Mouse (Mus musculus): Measurements from ENCODE around the gene Micu1. TPM values are rescaled to one million over a fixed set of nuclear protein-coding genes. Genes with fewer than 3 reads are reported as not detected.

Micu1 gene
- polyA plus RNA-seq (2014; fragmentation: Nextera tagmentation; extraction: Ambion mirVana) = 39.0 and 42.5 TPM in 2 replicates

DNA sequence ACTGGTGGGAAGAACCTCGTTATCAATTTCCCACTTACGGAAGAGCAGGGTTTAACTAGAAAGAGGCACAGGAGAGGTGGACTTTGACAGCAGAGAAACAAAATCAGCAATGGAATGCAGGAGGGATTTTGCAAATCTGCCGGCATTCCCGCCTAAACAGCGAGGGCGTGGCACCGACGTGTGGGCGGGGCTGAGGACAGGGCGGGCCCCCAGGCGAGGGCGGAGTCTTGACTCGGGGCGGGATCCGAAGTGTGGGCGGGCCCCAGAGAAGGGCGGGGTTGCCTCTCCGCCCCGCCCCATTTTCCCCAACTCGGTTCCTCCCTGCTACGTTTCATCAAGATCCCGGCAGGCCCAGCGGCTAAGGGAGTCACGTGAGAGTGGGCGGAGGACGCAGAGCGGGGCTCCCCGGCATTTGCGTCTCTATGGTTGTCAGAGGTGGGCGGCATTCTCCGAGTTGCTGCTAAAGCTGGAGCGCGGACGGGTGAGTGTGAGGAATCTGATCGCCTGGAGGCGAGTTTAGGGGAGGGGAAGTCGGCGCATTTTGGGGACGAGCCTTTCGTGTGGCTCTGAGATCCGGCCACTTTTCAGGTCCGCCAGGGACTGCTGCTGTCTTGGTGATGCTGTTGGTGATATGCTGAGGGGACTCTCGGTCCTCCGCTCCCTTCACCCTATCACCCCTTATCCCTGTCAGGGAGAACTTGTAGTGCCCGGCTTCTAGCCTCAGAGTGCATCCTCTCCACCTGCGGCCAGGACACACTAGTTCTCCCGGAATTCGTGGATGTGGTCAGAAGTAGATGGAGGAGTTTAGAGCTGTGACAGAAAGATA is at the start of gene Micu1:
Micu1 (plus strand) TSS at position 271 of the 826 bp plus-strand sequence.
- Histone ChIP-seq H3K4me3 (ENCODE audit: control insufficient read depth in 1 of 2, insufficient read depth in 1 of 2, low read depth in 1 of 2, low read length in 2 of 2) (peak within 1 kb of the TSS; percentile 60 to 81), H3K27ac (replicated peaks in 1 of 2; ENCODE audit: control insufficient read depth in 1 of 2, insufficient read depth in 1 of 2, low read depth in 2 of 2, low read length in 2 of 2) (peak within 1 kb of the TSS; percentile 58 to 69), H3K36me3 (ENCODE audit: control insufficient read depth, insufficient read depth, low read length) (no peaks in the 10 kb centered on the region), H3K9ac (ENCODE audit: low read length) (peak within 1 kb of the TSS; percentile 77), H3K4me1 (ENCODE audit: control insufficient read depth in 2 of 2, insufficient read depth in 2 of 2, low read length in 2 of 2) (peaks cover 2 to 6% of the 10 kb centered on the region in 2 experiments; a peak in 3 of 4 replicates), H3K9me3 (ENCODE audit: control insufficient read depth, low read length) (no peaks in the 10 kb centered on the region), H3K4me2 (ENCODE audit: low read length) (peak within 1 kb of the TSS; percentile 82), H3K27me3 (ENCODE audit: control insufficient read depth, insufficient read depth, low read length) (no peaks in the 10 kb centered on the region)
- WGBS = under 1% methylated on average over 45 of the region's 48 CpGs
- ATAC-seq (ENCODE audit: insufficient number of reproducible peaks, insufficient read depth, low FRiP score, low read depth) = peak; percentile 97

DNA sequence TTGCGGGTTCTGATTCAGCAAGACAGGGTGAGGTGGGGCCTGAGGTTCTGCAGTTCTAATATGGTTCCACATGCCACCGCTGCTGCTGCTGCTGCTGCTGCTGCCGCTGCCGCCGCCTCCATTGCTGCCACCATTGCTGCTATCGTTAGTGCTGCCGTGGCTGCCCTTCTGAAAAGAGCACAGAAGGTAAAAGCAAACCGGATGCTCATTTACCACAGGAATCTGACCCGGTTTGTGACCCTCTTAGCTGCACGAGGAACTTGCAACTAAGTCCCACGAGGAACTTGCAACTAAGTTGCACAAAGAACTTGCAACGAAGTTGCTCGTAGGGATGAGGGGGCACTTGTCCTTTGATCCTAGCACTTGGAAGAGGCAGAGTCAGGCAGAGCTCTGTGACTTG is 45.5 kb upstream of the Micu1 start:
- 80% methylated on average over 13 of the region's 13 CpGs for WGBS
- ATAC-seq (ENCODE audit: insufficient number of reproducible peaks, insufficient read depth, low FRiP score, low read depth) = no peak
- no peaks in the 10 kb centered on the region for H3K36me3 ChIP-seq (ENCODE audit: control insufficient read depth, insufficient read depth, low read length)

DNA sequence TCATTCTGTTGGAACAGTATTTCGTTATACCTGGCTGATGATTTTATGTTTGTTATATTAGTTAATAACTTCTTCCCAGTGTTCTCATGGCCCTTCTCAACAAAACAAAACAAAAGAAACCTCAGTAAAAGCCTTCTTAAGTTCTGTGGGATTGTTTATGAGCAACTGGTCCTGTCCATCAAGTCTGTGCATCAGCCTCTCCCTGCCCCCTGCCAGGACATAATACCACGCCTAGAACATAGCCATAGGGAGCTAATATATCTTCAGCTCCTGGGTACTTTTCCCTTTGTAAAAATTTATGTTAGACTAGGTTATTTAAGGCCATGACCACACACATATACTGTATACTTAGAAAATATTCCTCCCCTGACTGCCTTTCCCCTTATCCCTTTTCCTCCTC is 37.5 kb upstream of the Micu1 start:
- 0 out of 2 replicates have a peak, but pooled peaks cover 4% of the 10 kb centered on the region for H3K9me3 ChIP-seq (ENCODE audit: control insufficient read depth, low read length)
- H3K4me2 ChIP-seq (ENCODE audit: low read length) = no peak overlapping the region
- H3K36me3 ChIP-seq (ENCODE audit: control insufficient read depth, insufficient read depth, low read length) = no peaks in the 10 kb centered on the region
- WGBS = 76% methylated on average over 2 of the region's 2 CpGs
- H3K4me3 ChIP-seq (ENCODE audit: control insufficient read depth in 1 of 2, insufficient read depth in 1 of 2, low read depth in 1 of 2, low read length in 2 of 2) = no peak overlapping the region
- H3K27ac ChIP-seq (replicated peaks in 1 of 2; ENCODE audit: control insufficient read depth in 1 of 2, insufficient read depth in 1 of 2, low read depth in 2 of 2, low read length in 2 of 2) = no peak overlapping the region
- ATAC-seq (ENCODE audit: insufficient number of reproducible peaks, insufficient read depth, low FRiP score, low read depth) = no peak
- no peak overlapping the region for H3K9ac ChIP-seq (ENCODE audit: low read length)
- no peaks in the 10 kb centered on the region for H3K27me3 ChIP-seq (ENCODE audit: control insufficient read depth, insufficient read depth, low read length)
- H3K4me1 ChIP-seq (ENCODE audit: control insufficient read depth in 2 of 2, insufficient read depth in 2 of 2, low read length in 2 of 2) = peaks cover 3 to 7% of the 10 kb centered on the region in 2 experiments; a peak in 2 of 4 replicates

More for the DNA sequence above, 45.5 kb upstream of the Micu1 start:
- H3K27me3 ChIP-seq (ENCODE audit: control insufficient read depth, insufficient read depth, low read length) = no peaks in the 10 kb centered on the region
- no peak overlapping the region for H3K4me3 ChIP-seq (ENCODE audit: control insufficient read depth in 1 of 2, insufficient read depth in 1 of 2, low read depth in 1 of 2, low read length in 2 of 2)
- no peak overlapping the region for H3K9ac ChIP-seq (ENCODE audit: low read length)
- 0 out of 2 replicates have a peak, but pooled peaks cover 4% of the 10 kb centered on the region for H3K9me3 ChIP-seq (ENCODE audit: control insufficient read depth, low read length)
- H3K4me2 ChIP-seq (ENCODE audit: low read length) = no peak overlapping the region
- H3K4me1 ChIP-seq (ENCODE audit: control insufficient read depth in 2 of 2, insufficient read depth in 2 of 2, low read length in 2 of 2) = no peaks in the 10 kb centered on the region
- H3K27ac ChIP-seq (replicated peaks in 1 of 2; ENCODE audit: control insufficient read depth in 1 of 2, insufficient read depth in 1 of 2, low read depth in 2 of 2, low read length in 2 of 2) = no peak overlapping the region

DNA sequence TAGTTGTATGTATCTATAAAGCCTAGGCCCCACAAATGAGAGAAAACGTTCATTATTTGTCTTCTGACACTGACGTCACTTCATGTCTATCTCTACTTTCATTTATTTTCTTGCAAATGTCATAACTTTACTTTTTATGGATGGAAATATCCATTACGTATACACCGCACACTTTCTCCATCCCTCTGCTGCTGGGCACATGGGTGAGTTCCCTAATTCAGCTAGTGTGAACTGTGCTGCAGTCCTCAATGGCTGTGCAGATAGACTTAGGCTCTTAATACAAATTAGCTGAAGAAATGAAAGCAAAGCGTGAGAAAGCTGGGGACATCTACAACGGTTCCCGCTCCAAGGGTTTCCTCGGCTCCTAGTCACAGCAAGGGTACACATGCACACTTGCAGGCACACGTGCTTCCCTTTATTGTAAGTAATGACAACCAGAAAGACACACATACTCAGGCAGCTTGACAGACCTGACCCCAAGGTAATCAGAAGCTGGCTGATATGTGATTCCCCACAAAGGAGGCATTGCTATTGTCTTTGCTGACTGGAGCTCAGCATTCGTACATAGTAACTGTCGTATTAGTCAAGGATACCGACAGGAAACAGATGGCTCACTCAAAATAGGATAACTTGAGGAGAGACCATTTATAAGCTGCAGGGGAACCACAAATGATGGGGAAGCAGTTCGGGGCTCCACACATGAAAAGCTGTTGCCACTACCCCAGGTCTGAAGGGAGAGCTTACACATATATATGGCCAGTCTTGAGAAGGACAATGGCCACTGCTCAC is 36.6 kb upstream of the Micu1 start:
- Histone ChIP-seq H3K27me3 (ENCODE audit: control insufficient read depth, insufficient read depth, low read length) (no peaks in the 10 kb centered on the region), H3K4me3 (ENCODE audit: control insufficient read depth in 1 of 2, insufficient read depth in 1 of 2, low read depth in 1 of 2, low read length in 2 of 2) (no peak overlapping the region), H3K27ac (replicated peaks in 1 of 2; ENCODE audit: control insufficient read depth in 1 of 2, insufficient read depth in 1 of 2, low read depth in 2 of 2, low read length in 2 of 2) (no peak overlapping the region), H3K9ac (ENCODE audit: low read length) (no peak overlapping the region), H3K36me3 (ENCODE audit: control insufficient read depth, insufficient read depth, low read length) (no peaks in the 10 kb centered on the region), H3K4me1 (ENCODE audit: control insufficient read depth in 2 of 2, insufficient read depth in 2 of 2, low read length in 2 of 2) (peaks cover 3 to 7% of the 10 kb centered on the region in 2 experiments; a peak in 2 of 4 replicates), H3K9me3 (ENCODE audit: control insufficient read depth, low read length) (no peaks in the 10 kb centered on the region), H3K4me2 (ENCODE audit: low read length) (no peak overlapping the region)
- WGBS = 55% methylated on average over 13 of the region's 13 CpGs
- ATAC-seq (ENCODE audit: insufficient number of reproducible peaks, insufficient read depth, low FRiP score, low read depth) = no peak

DNA sequence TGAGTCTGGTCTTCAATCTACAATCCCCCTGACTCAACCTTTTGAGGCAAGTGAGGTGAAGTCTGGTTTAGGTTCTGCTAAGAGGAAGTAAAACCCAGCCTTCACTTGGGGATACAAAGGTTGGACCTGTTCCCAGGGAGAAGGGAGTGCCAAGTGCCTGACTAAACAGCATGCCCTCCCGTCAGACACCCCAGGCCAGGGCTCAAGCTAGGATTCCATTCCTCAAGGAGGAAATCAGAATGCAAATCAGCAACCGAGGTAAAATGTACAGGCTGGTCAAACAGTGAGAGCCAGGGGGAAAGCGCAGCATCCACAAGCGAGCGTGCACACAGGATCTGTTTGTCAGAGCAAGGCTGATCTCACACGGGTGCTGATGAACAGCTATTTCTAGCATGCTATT is 34.9 kb upstream of the Micu1 start:
- Histone ChIP-seq H3K9me3 (ENCODE audit: control insufficient read depth, low read length) (no peaks in the 10 kb centered on the region), H3K4me2 (ENCODE audit: low read length) (no peak overlapping the region), H3K9ac (ENCODE audit: low read length) (no peak overlapping the region), H3K4me3 (ENCODE audit: control insufficient read depth in 1 of 2, insufficient read depth in 1 of 2, low read depth in 1 of 2, low read length in 2 of 2) (no peak overlapping the region), H3K27me3 (ENCODE audit: control insufficient read depth, insufficient read depth, low read length) (no peaks in the 10 kb centered on the region), H3K4me1 (ENCODE audit: control insufficient read depth in 2 of 2, insufficient read depth in 2 of 2, low read length in 2 of 2) (peaks cover 3 to 7% of the 10 kb centered on the region in 2 experiments; a peak in 2 of 4 replicates), H3K27ac (replicated peaks in 1 of 2; ENCODE audit: control insufficient read depth in 1 of 2, insufficient read depth in 1 of 2, low read depth in 2 of 2, low read length in 2 of 2) (no peak overlapping the region), H3K36me3 (ENCODE audit: control insufficient read depth, insufficient read depth, low read length) (no peaks in the 10 kb centered on the region)
- ATAC-seq (ENCODE audit: insufficient number of reproducible peaks, insufficient read depth, low FRiP score, low read depth) = no peak
- 37% methylated on average over 6 of the region's 6 CpGs for WGBS

DNA sequence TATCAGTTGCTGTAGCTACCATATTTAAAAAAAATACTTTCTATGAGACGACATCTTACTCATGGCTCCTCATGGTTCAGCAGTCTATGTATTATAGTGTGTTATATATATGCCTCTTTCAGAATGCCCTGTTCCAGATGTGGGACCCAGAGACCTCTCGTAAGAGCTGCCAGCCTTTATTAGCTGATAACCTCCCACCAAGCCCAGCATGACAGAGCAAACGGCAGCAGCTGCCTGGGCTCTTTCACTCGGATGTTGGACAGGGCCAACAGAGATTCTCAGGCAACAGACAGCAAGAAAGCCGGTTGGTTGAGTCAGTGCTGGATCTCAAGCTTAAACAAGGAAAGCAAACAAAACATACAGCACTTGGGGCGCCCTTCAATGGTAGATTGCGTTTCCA is 33.8 kb upstream of the Micu1 start:
- Histone ChIP-seq H3K27me3 (ENCODE audit: control insufficient read depth, insufficient read depth, low read length) (no peaks in the 10 kb centered on the region), H3K4me1 (ENCODE audit: control insufficient read depth in 2 of 2, insufficient read depth in 2 of 2, low read length in 2 of 2) (peaks cover 3 to 7% of the 10 kb centered on the region in 2 experiments; a peak in 2 of 4 replicates), H3K4me3 (ENCODE audit: control insufficient read depth in 1 of 2, insufficient read depth in 1 of 2, low read depth in 1 of 2, low read length in 2 of 2) (no peak overlapping the region), H3K36me3 (ENCODE audit: control insufficient read depth, insufficient read depth, low read length) (no peaks in the 10 kb centered on the region), H3K9ac (ENCODE audit: low read length) (no peak overlapping the region), H3K9me3 (ENCODE audit: control insufficient read depth, low read length) (no peaks in the 10 kb centered on the region), H3K27ac (replicated peaks in 1 of 2; ENCODE audit: control insufficient read depth in 1 of 2, insufficient read depth in 1 of 2, low read depth in 2 of 2, low read length in 2 of 2) (no peak overlapping the region), H3K4me2 (ENCODE audit: low read length) (no peak overlapping the region)
- ATAC-seq (ENCODE audit: insufficient number of reproducible peaks, insufficient read depth, low FRiP score, low read depth) = no peak
- 49% methylated on average over 7 of the region's 7 CpGs for WGBS

DNA sequence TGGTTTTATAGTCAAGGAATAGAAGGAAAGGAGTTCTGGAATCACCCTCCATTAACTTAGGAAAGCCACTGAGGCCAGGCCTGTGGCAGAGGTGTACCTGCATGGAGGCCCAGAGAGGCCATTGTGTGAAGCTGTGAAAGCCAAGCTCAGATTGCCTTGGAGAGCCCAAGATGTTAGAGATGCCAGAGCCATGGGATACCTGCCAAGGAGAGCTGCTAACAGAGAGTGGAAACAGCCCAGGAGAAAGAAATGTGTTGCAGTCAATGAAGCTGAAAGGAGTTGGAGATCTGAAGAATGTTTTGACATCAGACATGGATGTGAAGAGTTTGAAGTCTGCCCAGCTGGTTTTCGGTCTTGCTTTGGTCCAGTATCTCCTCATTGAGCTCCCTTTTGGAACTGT is 24.4 kb upstream of the Micu1 start:
- WGBS = 75% methylated on average over 1 of the region's 1 CpGs
- no peak for ATAC-seq (ENCODE audit: insufficient number of reproducible peaks, insufficient read depth, low FRiP score, low read depth)

More for the DNA sequence above, 24.4 kb upstream of the Micu1 start:
- H3K9me3 ChIP-seq (ENCODE audit: control insufficient read depth, low read length) = 0 out of 2 replicates have a peak, but pooled peaks cover 8% of the 10 kb centered on the region
- H3K4me3 ChIP-seq (ENCODE audit: control insufficient read depth in 1 of 2, insufficient read depth in 1 of 2, low read depth in 1 of 2, low read length in 2 of 2) = no peak overlapping the region
- no peaks in the 10 kb centered on the region for H3K36me3 ChIP-seq (ENCODE audit: control insufficient read depth, insufficient read depth, low read length)
- H3K27ac ChIP-seq (replicated peaks in 1 of 2; ENCODE audit: control insufficient read depth in 1 of 2, insufficient read depth in 1 of 2, low read depth in 2 of 2, low read length in 2 of 2) = no peak overlapping the region
- H3K4me2 ChIP-seq (ENCODE audit: low read length) = no peak overlapping the region
- no peaks in the 10 kb centered on the region for H3K27me3 ChIP-seq (ENCODE audit: control insufficient read depth, insufficient read depth, low read length)
- no peak overlapping the region for H3K9ac ChIP-seq (ENCODE audit: low read length)
- H3K4me1 ChIP-seq (ENCODE audit: control insufficient read depth in 2 of 2, insufficient read depth in 2 of 2, low read length in 2 of 2) = no peaks in the 10 kb centered on the region

Data from heart, embryonic 14.5 days (tissue).